Mouse (Mus musculus): ENCODE results near the gene Por. TPM values are rescaled to one million over a fixed set of nuclear protein-coding genes. Genes with fewer than 3 reads are reported as not detected.

Gene Por
- total RNA-seq, 2 experiments from 2014 or later, result 66.4 to 82.7 TPM

DNA sequence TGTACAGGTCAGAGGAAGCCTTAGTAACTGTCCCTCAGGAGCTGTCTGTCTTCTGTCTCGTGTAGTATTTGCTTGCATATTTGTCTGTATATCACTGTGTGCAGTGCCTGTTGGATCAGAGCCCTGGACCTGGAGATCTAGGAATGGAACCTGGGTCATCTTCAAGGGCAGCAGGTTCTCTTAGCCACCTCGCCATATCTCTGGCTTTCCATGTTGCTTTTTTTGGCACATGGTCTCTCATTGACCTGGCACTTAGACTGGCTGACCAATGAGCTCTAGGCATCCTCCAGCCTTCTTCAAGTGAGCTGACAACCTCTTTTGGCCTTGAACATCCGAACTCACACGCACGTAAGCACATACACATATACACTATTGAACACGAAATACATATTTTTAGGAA is 32.4 kb downstream of the Por start:
- peak in 1 of 2 experiments; percentile 66 for DNase-seq

- DNase-seq, result peak; percentile 58 to 72
These were observed 32.9 kb downstream of the Por start for GRCm38 (mm10) chr5:135702682-135703192.

DNA sequence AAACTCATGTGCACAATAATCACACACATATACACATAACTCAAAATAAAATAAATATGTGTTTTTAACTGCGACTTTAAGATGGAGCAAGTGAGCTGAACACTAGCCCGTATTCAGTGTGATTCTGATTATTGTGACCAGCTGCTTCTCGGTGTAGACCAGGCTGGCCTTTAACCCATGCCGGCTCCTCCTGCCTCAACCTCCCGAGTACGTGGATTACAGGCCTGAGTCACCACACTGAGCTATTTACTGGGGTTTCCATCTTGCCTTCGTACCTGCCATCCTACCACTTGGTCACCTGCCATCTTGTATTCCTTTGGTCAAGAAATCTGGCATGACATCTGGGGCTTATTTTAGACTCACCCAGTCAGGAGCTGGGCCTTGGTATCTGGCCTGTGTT is 33.6 kb downstream of the Por start:
- no peak for DNase-seq

GRCm38 (mm10) chr5:135705383-135705782 is 35.5 kb downstream of the Por start:
- DNase-seq, result no peak

DNA sequence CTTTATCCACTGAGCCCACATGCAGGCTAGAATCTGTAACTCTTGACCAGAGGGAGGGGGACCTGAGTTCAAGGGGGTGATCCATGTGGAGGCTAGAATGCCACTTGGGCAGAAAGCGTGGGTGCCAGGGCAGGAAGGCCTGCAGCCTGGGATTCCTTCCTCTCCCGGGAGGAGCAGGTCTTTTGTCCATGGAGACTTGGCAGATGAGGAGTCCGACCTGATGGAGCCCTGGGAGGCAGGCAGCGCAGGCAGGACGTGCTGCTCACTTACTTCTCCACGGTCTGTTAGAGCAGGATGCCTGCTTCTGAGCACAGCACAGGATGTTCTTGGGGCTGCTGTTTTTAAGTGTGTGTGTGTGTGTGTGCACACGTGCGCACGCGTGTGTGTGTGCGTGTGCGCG is 37.2 kb downstream of the Por start:
- no peak for DNase-seq

GRCm38 (mm10) chr5:135707855-135708254 is 38.0 kb downstream of the Por start:
- peak; percentile 72 to 85 for DNase-seq

GRCm38 (mm10) chr5:135709716-135710115 is 39.9 kb downstream of the Por start:
- no peak for DNase-seq

GRCm38 (mm10) chr5:135710599-135711214 is 40.9 kb downstream of the Por start:
- peak; percentile 67 to 80 for DNase-seq

DNA sequence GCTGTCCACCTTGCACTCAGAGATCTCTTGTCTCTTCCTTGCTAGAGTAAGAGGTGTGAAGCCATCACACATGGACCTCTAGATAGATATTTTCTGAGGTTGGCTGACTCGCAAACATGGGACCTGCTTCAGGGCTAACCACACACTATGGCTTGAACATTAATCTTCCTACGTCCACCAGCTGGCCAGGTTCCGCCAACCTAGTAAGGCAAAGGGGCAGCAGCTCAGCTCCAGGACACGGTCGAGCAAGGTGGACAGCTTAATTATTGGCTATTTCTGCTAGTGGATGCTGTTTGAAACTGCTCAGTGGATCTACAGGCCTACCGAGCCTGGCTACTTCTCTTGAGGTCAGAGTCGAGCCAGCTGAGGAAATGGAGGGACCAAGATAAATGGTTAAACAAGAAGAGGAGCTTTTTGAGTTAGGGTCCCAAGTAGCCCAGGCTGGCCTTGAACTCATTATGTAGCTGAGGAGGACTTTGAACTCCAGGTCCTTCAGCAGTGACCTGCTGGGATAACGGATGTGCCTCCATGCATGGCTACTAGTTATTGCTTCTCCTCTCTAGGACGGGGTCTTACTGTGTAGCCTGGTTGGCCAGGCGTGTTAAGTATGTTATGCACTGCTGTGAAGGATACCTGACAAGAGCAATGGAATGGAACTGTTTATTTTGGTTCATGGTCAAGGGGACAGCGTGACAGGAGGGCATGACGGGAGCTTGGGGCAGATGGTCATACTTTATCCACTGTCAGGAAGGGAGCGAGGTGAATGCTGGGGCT is 41.9 kb downstream of the Por start:
- DNase-seq, result no peak

- DNase-seq, result no peak
These were observed 43.0 kb downstream of the Por start for GRCm38 (mm10) chr5:135712803-135713202.

DNA sequence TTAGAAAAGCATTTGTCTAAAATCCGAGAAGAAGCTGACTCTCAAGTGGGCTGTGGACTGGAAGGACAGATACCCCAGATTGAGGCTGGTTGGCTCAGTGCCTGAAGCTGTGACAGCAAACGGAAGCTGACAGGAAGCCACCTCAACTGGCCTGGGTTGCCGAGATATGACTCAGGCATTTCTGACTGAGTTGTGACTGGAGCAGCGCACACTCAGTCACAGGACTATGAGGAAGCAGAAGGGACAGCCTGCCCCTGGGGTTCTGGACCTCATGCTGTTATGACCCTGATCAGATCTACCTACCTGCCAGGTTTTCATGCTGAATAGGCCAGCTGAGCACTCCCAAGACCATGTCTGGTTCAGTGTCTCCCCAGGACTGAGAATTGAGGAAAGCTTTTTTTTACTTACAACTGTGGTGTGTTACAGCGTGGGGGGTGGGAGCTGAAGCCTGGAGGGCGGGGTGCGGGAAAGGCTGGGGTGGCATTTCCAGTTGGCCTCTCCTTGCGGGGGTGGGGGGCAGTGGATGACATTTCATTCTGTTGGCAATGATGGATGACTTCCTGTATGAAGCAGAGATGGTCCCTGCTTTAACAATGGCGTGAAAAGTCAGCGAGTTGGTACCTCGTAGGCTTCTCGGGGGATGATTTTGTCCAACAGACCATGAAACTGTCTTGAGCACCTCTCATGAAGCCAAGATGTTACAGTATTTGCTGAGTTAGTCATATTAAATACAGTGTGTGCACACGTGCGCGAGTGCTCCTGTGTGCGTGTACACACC is 43.8 kb downstream of the Por start:
- DNase-seq, result peak; percentile 83 to 89

- no peak for DNase-seq
These were observed 45.8 kb downstream of the Por start for GRCm38 (mm10) chr5:135715624-135716023.

DNA sequence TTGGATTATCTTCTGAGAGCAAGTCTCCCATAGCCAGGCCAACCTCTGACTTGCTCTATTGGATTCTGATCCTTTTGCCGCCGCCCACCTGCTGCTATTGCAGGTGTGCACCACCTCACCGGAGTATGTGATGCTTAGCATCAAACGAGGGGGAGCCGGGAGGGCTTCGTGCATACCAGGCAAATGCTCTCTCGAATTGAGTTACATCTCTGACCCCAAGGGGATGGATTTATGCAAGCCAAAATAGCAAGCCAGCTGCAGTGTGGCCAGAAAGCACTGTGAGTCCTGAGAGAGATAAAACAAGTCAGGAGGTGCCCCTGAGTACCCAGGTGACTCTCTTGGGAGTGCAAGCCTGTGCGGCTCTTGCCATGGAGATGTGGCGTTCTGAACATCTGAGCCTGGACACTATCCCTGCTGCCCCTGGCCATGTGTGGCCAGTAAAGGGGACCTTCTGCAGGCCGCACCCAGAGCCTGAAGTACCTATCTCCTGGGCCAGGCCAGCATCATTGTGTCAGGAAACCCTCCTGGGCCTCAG is 49.8 kb downstream of the Por start:
- DNase-seq, result no peak

GRCm38 (mm10) chr5:135720121-135720520 is 50.3 kb downstream of the Por start:
- no peak for DNase-seq

DNA sequence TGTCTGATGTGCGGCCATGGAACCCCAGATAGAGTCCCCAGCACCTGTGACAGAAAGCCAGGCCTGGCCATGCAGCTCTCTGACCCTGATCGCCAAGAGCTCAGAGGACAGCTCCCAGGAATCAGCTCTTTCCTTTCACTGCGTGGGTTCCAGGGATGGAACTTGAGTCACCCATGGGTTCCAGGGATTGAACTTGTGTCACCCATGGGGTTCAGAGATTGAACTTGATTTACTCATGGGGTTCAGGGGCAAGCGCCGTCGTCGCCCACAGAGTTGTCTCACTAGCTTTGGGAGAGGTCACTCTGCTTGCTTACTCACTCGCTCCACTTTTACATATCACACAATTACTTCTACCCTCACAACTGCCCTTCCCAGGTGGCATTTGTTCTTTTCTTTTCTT is 51.2 kb downstream of the Por start:
- DNase-seq, result no peak

DNA sequence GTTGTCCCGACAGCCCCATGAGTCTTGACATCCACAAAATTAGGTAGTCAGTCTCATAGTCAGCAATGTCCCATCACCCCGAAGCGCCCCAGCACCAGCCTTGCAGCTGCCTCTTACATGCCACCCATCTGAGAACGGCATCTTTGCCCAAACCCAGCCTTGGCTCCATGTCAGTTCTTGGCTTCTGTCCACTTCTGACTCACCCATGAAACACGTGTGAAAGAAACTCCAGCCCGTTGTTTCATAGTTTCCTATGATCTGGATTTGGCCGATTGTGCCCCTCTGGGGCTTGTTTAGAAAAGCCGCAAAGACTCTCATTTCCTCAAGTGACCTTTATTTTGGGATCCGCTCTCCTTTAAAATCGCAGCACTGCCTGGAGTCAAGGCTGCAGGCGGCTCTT is 52.3 kb downstream of the Por start:
- DNase-seq, result peak; percentile 79 to 88

DNA sequence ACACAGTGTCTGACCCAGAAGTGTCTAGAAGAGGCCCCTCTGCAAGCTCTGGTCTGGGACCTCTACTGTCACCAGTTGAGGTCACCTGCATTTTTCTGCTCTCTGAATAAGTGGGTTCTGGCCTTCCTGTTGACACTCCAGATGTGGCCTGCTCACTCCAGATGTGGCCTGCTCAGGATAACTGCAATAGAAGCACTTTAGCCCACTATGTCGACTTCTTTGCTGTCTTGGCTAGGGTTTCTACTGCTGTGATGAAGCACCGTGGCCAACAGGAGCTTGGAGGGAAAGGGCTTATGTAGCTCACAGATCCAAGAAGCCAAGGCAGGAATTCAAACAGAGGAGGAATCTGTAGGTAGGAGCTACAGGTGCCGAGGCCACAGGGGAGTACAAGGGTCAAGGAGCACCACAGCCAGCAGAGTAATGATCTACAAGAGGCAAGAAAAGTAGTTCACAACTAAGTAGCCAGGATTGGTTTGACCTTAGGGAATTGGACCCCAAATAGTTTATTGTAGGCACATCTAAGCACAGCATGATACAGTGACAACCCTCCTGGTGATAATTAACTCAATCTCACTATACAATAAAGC is 53.4 kb downstream of the Por start:
- no peak for DNase-seq

- no peak for DNase-seq
These were observed 54.9 kb downstream of the Por start for GRCm38 (mm10) chr5:135724536-135725322.

DNA sequence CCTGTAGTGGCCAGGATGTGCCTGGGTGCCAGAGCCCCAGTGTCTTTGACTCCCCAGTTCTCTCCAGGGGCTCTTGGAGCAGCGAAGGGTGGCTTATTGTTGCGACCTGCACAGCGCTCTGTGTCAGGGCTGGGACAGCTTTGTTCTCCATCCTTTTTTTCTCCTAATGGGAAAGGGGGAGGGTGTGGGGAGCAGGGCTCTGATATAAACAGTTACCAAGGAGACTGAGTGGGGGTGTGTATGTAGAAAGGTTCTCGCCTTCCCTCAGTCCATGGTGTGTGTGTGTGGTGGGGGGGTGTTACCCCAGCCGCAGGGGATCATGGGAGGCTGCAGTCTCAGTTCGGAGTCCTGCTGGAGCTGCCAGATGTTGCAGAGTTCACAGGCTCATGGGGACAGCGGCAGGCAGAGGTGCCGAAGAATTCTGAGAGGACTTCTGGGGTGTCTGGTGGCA is 55.6 kb downstream of the Por start:
- DNase-seq, result peak; percentile 61 to 71

DNA sequence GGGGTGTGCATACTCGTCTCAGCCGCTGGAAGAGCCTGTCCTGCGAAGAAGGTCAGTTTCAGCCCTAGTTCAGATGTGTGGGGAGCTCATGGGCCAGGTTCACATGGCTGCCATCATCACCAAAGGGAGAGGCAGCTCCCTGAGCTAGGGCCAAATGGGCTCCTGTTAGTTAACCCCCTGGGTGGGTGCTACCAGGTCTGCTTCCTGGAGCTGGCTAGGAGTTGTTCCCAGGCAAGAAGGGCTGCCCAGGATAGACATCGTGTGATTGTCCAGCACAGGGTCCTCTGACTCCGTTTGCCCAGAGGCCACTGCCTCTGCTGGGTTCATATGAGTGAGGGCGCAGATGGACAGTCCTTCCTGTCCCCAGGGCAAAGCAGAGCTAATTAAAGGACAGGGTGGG is 56.2 kb downstream of the Por start:
- DNase-seq, result no peak

GRCm38 (mm10) chr5:135726641-135727346 is 57.0 kb downstream of the Por start:
- peak; percentile 74 to 87 for DNase-seq

All from heart, adult 18-20 months (tissue).